Mouse (Mus musculus): ENCODE results near the gene Vat1l.

The Vat1l gene

DNA sequence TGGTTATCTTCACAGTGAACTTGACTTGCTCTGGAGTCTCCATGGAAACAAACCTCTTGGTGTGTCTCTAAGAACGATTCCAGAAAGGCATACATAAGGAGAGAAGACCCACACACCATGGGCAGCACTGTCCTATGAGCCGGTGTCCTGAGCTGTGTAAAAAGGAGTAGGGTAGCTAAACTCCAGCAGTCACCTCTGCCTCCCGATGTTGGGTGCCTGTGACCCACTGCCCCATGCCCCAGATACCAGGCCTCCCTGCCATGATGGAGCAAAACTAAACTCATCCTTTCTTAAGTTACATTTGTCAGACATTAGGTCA lies 90.3 kb downstream of the Vat1l start:
- DNase-seq (ENCODE audit: low read depth, low spot score), result no peak

DNA sequence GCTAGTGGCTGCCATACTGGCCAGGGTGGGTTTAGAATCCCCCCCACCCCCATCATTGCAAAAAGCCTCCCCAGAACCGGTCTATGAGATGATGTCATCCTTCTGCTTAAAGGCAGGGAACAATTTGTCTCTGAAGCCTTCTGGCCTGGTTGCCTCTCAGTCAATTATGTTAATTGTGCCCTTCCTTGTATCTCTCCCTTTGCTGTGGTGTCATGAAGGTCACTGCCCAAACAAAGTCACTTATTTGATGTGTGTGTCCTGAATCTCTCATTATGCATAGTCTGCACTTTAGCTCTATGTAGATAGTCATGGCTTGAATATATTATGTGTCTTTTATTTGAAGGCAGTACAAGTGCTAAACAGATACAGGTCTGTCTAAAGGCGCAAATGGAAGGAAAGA lies 92.8 kb downstream of the Vat1l start:
- no peak for DNase-seq (ENCODE audit: low read depth, low spot score)

DNA sequence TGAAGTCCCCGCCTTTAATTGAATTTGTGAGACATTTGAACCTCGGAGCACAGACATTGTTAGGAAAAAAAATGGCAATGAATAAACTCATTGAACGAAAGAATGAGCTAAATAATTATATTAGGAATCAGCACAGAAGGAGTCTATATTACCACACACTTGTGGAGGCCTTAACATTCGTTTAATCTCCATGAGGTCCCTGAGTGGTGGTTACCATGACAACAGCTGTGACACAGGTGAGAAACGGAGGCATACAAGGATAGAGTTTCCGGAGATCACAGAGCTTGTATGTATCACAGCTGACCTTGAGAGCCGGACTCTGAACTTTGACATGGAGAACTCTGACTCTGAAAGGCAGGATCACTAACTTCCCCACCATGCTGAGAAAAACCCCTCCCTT lies 94.7 kb downstream of the Vat1l start:
- no peak for DNase-seq (ENCODE audit: low read depth, low spot score)

DNA sequence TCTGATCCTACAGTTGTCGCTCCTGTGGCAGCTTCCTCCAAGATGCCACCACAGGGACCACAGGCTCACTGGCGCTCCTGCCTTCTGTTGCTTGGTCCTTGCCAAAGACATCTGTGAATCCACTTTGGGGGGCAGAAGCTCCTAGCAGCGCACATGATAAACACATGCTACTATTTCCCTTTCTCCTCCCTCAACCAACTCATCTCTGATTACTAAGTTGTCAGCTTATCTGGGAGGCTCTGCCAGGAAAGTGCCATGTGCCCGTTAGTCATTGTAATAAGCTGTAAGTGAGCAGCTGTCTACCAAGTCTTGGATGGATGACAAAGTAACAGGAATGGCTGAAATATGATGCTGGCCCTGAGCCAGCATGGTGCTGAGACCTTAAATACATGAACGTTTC lies 100.9 kb downstream of the Vat1l start:
- DNase-seq (ENCODE audit: low read depth, low spot score), result peak; percentile 34

DNA sequence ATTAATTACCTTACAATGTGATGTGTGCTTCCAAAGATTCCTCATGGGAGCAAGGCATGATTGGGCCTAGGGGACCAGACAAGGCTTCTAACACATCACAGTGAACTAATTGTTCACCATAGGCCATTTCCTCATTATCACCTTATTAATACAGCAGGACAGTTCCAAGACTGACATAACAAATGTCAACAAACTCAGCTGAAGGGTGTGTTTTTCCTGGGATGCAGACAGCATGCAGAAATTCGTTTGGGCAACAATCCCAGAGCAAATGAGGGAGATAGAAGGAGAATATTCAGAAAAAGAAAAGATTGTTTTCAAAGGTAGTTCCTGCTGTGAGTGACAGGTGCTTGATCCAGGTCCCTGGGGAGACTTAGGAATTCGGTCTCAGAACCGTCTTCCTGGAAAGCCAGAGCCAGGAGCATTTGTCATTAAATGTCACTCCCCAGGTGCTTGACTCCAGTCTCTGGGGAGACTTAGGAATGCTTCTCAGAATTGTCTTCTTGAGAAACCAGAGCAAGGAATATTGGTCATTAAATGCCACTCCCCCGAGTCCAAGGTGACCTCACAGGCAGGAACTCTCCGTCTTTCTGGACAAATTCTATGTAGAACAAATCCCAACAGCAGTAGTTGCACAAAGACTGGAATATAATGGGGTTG lies 109.4 kb downstream of the Vat1l start:
- no peak for DNase-seq (ENCODE audit: low read depth, low spot score)

DNA sequence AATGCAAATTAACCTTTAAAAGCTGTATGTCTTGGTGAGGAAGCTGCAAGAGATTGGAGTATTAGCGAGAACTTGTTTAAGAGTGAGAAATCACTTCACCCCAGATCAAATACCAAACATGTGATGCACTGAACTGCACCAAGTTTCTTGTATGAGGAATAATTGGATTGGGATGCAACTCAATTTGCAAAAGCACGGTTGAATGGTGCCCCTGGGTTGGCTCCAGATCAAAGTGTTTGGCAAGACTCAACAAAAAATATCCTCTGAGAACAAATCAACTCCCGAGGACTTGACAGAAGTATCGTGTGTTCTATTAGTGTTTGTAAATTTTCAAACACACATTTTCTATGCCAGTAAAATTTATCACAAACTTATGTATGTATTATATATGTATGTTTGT lies 112.7 kb downstream of the Vat1l start:
- no peak for DNase-seq (ENCODE audit: low read depth, low spot score)

DNA sequence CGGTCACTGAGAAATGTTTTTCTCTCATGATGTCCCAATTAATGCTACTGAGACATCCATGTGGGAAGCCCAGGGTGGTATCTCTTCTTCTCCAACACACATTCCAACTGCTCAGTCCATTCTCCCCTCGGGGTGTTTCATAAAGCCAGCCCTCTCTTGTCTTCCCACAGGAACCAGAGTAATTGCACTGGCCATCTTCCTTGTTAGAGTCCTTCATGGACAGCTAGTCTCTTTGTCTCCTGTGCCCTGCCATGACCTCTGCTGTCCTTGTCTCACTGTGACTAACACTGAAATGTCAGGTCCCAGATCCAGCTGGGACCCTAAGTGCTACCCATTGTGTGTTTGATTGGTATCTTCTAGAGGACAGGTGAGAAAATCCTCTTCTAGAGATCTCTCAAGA lies 116.7 kb downstream of the Vat1l start:
- no peak for DNase-seq (ENCODE audit: low read depth, low spot score)

DNA sequence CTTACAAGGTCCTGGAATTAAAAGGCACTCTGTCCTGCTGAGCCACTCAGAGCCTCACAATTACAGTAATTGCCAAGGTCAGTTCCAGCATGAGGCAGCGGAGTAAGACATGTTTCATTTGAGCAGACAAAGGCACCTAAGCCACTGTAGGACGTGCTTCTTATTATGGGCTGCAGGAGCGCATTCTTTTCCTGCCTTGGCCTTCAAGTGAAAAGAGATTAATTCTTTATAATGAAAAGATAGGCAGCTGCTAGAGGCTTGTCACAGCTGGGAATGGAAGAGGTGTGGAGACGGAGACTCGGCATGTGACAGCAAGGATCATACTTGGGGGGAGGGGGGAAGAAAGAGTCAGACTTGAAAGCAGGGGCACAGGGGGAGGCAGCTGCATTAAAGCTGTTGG lies 126.5 kb downstream of the Vat1l start:
- DNase-seq (ENCODE audit: low read depth, low spot score), result no peak

DNA sequence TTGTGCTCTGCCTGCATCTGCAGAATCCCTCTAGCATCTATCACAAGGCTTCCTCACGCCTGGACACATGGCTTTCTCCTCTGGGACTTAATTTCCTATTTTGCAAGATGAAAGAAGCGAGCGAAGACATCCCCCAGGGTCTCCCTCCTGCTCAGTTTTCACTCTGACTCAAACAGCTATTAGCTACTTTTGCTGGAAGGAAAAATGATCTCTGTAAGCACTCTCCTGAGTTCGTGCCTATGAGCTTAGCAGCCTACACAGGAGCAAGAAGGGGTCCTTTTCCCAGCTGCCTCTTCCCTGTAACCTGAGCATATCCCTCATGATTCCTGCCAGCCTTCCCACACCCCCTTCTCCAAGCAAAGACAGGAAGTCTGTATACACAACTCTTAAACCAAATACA lies 127.5 kb downstream of the Vat1l start:
- DNase-seq (ENCODE audit: low read depth, low spot score), result no peak

DNA sequence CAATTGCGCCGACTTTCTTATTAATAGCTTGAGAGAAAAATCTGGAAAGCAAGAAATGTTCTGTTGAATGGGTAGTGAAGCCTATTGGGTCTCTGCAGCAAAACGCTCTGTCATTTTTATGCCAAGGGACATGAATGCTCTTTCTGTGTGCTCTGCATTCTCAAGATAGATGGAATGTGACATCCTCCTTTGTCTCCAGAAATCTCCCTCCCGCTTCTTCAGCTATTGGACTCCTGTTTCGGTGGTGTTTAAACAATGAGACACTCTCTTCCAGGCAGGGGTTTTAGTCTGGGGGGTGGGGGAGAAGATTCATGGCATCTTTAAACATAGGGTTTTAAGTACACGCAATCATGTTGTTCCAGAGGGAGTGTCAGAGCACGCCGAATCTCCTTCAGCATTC lies 130.3 kb downstream of the Vat1l start:
- DNase-seq (ENCODE audit: low read depth, low spot score), result no peak

DNA sequence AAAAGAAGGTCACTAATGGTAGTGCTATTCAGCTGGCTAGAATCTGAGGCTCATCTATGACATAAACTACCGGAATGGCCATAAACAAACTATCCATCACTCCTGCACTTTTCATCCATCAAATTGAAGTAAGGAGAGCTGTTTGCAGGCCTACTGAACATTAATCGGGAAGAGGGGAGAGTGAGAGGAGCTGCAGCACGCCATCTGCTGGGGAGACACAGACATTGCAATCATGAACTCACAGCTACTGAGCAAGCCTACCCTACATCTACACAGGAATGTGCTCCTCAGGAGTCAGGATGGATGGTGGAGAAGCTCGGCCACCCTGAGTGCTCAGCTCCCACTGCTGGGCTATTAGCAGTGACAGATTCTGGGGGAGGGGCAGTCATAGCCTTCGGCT lies 136.9 kb downstream of the Vat1l start:
- DNase-seq (ENCODE audit: low read depth, low spot score), result no peak

DNA sequence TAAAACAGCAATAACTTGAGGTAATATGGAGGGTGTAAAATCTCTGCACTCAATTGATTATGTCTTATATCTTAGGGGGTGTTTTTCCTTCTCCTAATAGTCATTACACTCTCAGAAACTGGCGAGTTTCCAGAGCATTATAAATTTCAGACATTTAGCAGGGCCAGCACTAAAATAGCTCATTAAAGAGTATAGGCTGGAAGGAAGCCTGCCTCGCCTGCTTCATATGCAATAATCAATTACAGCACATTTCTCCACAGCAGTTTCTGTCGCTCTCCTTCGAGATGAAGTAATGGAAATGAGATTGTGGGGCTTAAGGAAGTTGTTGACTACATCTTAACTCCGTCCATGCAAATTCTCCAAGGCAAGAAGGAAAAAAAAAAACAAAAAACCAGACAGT lies 139.4 kb downstream of the Vat1l start:
- no peak for DNase-seq (ENCODE audit: low read depth, low spot score)

DNA sequence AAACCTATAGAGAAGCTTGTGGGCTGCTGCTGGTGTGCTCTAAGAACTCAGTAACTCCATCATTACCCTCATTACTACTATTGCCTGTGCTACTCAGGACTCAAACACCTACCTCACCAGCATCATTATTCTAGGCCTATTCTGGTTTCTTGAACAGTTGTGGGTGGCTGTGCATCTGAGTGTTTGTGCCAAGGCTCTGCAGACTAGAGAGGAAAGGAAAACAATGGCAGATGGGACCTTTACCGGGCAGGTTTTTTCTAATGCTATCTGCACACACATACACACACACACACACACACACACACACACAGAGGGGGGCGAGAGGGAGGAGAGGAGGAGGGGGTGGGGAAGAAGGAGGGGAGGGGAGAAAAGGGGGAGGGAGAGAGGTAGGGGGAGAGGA lies 140.6 kb downstream of the Vat1l start:
- no peak for DNase-seq (ENCODE audit: low read depth, low spot score)

DNA sequence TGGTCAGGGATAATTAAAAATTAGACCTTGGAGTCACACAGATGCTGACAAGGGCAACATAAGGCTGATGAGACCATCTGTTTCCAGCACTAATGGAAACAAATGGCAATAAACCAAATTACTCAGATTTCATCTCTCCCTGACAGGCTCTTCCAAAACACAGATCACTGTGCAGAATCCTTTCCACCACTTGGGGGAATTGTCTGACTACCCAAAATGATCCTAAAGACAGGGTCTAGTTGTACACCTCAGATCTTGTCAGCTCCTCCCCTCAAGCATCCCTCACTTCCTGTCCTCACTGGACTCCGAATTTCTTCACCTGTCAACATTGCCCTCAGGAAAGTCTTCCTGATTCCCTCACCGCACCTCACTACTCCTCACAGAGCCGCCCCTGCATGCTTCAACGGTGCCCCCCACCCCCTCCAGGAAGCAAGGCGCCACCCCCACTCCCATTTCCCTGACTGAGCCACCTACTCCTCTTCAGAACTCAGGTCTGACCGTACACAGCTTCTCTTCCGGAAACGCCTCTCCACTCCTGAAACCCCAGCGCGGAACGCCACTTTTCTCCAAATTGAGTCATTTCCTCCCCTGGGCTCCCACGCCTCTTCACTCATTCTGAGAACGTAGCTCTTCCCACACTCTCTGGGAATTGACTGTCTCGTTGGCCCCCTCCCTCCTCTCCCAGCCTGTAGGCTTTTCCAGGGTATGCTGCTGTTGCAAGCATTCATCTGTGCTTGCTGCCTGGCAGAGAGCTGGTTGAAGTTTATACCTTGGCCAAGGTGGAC lies 146.4 kb downstream of the Vat1l start:
- no peak for DNase-seq (ENCODE audit: low read depth, low spot score)

DNA sequence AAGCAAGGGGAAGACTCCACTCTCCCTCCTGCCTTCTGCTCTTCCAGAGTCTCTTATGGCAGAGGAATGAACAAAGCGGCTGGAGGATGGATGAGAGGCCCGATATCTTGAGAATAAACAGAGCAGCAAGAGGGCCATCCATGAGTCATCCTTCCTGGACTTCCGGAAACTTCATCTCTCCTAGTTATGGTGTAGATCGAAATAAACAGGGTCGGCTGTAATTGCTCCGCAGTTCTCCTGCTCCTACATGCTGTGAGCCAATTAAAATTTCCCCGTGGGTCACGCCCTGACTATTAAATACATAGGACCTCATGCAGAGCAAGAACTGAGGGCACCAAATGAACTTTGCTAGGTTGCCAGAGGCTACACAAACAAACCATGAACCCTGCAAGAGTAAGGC lies 155.1 kb downstream of the Vat1l start:
- DNase-seq (ENCODE audit: low read depth, low spot score), result no peak

DNA sequence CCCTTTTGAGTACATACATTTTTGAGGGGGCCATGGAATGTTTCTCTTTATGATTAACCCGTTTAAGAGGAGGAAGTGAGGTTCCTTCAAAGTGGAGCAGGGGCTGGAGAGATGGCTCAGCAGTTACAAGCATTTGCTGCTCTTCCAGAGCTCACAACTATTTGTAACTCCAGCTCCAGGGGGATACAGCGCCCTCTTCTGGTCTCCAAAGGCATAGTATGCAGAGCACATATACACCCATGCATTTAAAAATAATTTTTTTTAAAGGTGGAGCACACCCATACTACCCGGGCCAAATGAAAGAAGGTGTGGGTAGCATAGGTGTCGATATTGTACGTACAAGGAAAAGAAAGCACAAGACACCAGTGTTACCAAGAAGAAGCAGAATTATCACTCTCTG lies 157.8 kb downstream of the Vat1l start:
- DNase-seq (ENCODE audit: low read depth, low spot score), result peak; percentile 23

DNA sequence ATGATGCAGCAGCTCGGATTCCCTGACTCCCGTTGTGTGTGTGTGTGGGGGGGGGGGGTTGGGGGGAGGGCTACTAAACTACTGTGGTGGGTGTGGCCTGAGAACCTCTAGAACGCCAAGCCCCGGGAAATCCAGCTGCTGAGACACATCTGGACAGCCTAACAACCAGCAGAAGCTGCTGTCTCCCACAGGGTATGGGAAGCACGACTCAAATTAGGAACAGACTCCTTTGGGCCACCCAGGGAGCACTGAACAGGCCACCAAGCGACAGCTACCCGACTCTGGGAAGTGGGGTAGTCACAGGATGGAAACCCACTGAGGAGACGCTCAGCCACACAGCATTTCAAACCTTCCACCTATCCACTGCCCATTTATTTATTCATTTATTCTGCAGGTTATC lies 158.2 kb downstream of the Vat1l start:
- DNase-seq (ENCODE audit: low read depth, low spot score), result no peak

DNA sequence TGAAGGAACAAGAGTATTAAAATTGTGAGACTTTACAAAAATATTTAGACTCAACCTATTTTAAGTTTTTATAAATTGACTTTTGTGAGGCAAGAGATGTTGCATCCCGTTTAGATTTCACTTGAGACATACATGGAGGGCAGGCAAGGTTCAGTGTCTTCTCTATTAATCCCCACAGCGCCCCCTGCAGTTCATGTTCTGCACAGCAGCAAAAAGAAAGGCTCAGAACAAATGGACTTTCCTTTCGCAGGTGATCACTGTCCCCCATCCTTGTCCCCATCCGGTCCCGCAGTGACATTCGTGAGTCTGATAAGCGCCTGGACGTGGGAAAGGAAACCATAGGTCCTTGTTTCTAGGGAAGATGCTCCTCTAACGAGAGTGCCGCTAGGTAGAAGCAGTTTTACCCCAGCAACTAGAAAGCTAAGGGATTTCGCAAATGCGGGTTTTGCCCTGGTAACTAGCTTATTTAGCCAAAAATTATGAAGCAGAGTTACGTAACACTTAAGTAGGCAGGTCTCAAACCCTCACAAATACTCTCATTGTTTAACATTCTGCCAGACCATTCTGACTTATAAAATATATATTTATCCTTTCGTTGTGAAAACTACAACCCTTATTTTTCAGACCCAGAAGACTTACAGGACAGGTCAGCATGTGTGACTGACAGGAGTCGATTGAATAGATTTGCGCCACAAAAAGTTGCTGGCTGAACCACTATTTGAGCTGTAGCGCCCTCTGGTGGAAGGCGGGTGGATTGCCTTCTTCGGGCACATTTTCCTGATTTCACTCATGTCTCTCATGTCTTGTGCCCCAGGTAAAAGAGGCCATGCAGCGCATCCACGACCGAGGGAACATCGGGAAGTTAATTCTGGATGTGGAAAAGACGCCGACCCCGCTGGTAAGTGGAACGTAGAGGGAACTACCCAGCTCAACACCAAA lies 163.9 kb downstream of the Vat1l start:
- peak; percentile 69 for DNase-seq (ENCODE audit: low read depth, low spot score)

DNA sequence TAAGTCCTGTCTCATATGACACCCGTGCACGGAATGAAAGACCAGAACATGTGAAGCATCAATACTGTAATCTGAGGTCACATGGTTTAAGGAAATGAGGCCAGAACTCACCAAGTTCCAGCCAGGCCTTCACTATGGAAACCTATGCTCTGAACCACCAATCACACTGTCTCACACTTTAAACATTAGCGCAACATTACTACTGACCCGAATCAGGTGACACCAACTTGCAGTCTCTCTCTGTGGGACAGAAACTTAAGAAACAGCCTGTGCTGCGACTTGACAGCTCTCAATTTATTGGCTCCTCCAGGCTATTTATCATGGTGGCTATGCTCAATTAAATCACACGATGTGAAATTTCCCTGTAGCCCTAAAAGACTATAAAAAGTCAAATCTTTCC lies 169.0 kb downstream of the Vat1l start:
- DNase-seq (ENCODE audit: low read depth, low spot score), result no peak

DNA sequence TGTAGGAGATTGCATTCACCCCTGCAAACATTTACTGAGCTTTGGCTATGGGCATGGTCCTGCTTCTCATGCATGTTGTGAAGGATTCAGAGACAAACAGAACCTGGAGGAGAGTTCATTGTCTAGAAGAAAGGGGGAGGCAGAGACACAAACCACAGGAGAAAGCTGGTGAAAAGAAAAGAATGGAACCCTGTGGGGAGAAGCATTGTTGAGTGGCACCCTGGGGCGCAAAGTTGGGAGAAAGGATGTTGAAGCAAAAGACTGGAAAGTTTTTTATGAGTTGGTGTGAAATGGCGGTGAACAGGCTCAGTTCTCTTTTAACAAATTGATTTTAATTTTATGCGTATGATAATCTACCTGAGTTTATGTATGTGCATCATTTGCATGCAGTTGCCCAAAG lies 178.8 kb downstream of the Vat1l start:
- no peak for DNase-seq (ENCODE audit: low read depth, low spot score)

DNA sequence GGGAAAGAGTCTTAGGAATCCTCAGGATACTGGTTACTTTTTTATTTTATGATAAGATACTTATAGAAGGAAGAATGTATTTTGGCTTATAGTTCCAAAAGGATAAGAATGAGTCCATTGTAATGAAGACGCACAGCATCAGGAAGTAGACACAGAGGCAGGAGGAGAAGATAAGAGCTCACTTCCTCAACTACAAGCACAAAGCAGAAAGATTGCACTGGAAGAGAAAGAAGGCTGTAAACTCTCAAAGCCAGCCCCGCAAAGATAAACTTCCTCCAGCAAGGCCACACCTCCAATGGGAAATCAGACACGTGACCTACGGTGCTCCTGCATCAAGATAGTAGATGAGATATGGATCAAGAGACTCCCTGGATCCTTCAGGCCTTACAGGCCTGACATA lies 182.1 kb downstream of the Vat1l start:
- no peak for DNase-seq (ENCODE audit: low read depth, low spot score)

DNA sequence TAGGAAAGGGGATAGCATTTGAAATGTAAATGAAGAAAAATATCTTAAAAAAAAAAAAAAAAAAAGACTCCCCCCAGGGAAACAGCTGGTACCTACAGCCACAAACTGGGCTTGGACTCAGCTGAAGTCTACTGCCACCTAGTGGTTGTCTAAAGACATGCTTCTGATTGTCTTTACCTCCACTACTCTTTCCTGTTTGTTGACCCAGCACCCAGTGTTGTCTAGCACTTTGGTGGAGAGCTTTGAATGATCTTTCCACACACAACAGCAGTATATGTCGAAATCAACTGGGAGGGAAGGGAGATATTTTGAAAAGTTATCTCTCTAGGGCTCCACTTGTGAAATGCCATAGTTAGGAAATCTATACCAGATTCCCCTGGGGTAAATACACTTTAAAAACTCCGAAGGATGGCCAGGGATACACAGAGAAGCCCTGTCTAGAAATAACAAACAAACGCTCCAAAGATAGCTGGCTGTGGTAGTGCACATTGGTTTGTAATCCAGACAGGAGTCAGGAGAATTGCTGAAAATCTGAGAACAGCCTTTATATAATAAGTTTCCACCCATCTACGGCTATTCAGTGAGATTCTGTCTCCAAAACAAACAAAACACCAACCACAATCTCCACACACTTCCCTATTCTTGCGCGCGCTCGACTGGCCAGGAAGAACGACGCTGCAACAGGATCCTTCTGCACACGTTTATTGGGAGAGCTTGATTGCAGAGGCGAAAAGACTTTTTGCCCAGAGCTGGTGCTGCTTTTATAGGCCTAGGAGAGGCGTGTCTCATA lies 185.2 kb downstream of the Vat1l start:
- no peak for DNase-seq (ENCODE audit: low read depth, low spot score)

Data from retina, postnatal 7 days (tissue).